Mouse (Mus musculus): ENCODE measurements around the gene Apobr. TPM values are rescaled to one million over a fixed set of nuclear protein-coding genes. Genes with fewer than 3 reads are reported as not detected.

Apobr gene
- polyA plus RNA-seq, 1 experiment from 2014 or later = 2.3 TPM

Small RNAs within 50 kb of the gene (microRNA-seq; reads per million reads assigned to microRNA genes)
- 0.99 reads per million for gene Mir7059

Other genes starting within 250 kb of the Apobr start
- gene Lat, start 215.4 kb upstream of the Apobr start, polyA plus RNA-seq (2015; fragmentation: Nextera tagmentation; extraction: Ambion mirVana) = 4.5 and 10.9 TPM in 2 replicates
- 54.3 and 55.1 TPM in 2 replicates for gene Spns1, start 207.5 kb upstream of the Apobr start, polyA plus RNA-seq (2015; fragmentation: Nextera tagmentation; extraction: Ambion mirVana)
- gene Nfatc2ip, start 188.2 kb upstream of the Apobr start, polyA plus RNA-seq (2015; fragmentation: Nextera tagmentation; extraction: Ambion mirVana) = 2.3 and 2.4 TPM in 2 replicates
- gene Cd19, start 170.1 kb upstream of the Apobr start, polyA plus RNA-seq (2015; fragmentation: Nextera tagmentation; extraction: Ambion mirVana) = 0.09 and 0.11 TPM in 2 replicates
- gene Rabep2, start 156.2 kb upstream of the Apobr start, polyA plus RNA-seq (2015; fragmentation: Nextera tagmentation; extraction: Ambion mirVana) = 34.2 and 35.3 TPM in 2 replicates
- 5.1 and 33.6 TPM in 2 replicates for gene Atp2a1, start 121.8 kb upstream of the Apobr start, polyA plus RNA-seq (2015; fragmentation: Nextera tagmentation; extraction: Ambion mirVana)
- gene Sh2b1, start 109.5 kb upstream of the Apobr start, polyA plus RNA-seq (2015; fragmentation: Nextera tagmentation; extraction: Ambion mirVana) = 47.2 and 48.5 TPM in 2 replicates
- gene Tufm, start 97.6 kb upstream of the Apobr start, polyA plus RNA-seq (2015; fragmentation: Nextera tagmentation; extraction: Ambion mirVana) = 106 and 112 TPM in 2 replicates
- 36.0 and 38.5 TPM in 2 replicates for gene Atxn2l, start 81.5 kb upstream of the Apobr start, polyA plus RNA-seq (2015; fragmentation: Nextera tagmentation; extraction: Ambion mirVana)
- gene Eif3c, start 18.5 kb upstream of the Apobr start, polyA plus RNA-seq (2015; fragmentation: Nextera tagmentation; extraction: Ambion mirVana) = 181 and 187 TPM in 2 replicates
- 31.2 and 31.7 TPM in 2 replicates for gene Cln3, start 875 bp downstream of the Apobr start, polyA plus RNA-seq (2015; fragmentation: Nextera tagmentation; extraction: Ambion mirVana)
- not detected in 2 replicates for gene Il27, start 10.0 kb downstream of the Apobr start, polyA plus RNA-seq (2015; fragmentation: Nextera tagmentation; extraction: Ambion mirVana)
- 34.2 and 53.9 TPM in 2 replicates for gene Nupr1, start 45.9 kb downstream of the Apobr start, polyA plus RNA-seq (2015; fragmentation: Nextera tagmentation; extraction: Ambion mirVana)
- 42.9 and 47.3 TPM in 2 replicates for gene Sgf29, start 64.4 kb downstream of the Apobr start, polyA plus RNA-seq (2015; fragmentation: Nextera tagmentation; extraction: Ambion mirVana)
- 12.3 and 21.1 TPM in 2 replicates for gene Sult1a1, start 91.5 kb downstream of the Apobr start, polyA plus RNA-seq (2015; fragmentation: Nextera tagmentation; extraction: Ambion mirVana)
- gene Bola2, start 110.5 kb downstream of the Apobr start, polyA plus RNA-seq (2015; fragmentation: Nextera tagmentation; extraction: Ambion mirVana) = 102 and 108 TPM in 2 replicates
- 11.1 and 11.9 TPM in 2 replicates for gene Slx1b, start 110.8 kb downstream of the Apobr start, polyA plus RNA-seq (2015; fragmentation: Nextera tagmentation; extraction: Ambion mirVana)
- gene Coro1a, start 122.8 kb downstream of the Apobr start, polyA plus RNA-seq (2015; fragmentation: Nextera tagmentation; extraction: Ambion mirVana) = 42.4 and 59.5 TPM in 2 replicates
- 138 and 139 TPM in 2 replicates for gene Mapk3, start 174.7 kb downstream of the Apobr start, polyA plus RNA-seq (2015; fragmentation: Nextera tagmentation; extraction: Ambion mirVana)
- gene Gdpd3, start 181.4 kb downstream of the Apobr start, polyA plus RNA-seq (2015; fragmentation: Nextera tagmentation; extraction: Ambion mirVana) = 2.9 and 4.2 TPM in 2 replicates
- 111 and 123 TPM in 2 replicates for gene Ypel3, start 192.0 kb downstream of the Apobr start, polyA plus RNA-seq (2015; fragmentation: Nextera tagmentation; extraction: Ambion mirVana)
- gene Tbx6, start 196.5 kb downstream of the Apobr start, polyA plus RNA-seq (2015; fragmentation: Nextera tagmentation; extraction: Ambion mirVana) = 0.25 and 0.68 TPM in 2 replicates
- gene Ppp4c, start 207.6 kb downstream of the Apobr start, polyA plus RNA-seq (2015; fragmentation: Nextera tagmentation; extraction: Ambion mirVana) = 232 and 243 TPM in 2 replicates
- 0.36 and 0.38 TPM in 2 replicates for gene Fam57b, start 212.7 kb downstream of the Apobr start, polyA plus RNA-seq (2015; fragmentation: Nextera tagmentation; extraction: Ambion mirVana)
- gene 4930451I11Rik, start 246.7 kb downstream of the Apobr start, polyA plus RNA-seq (2015; fragmentation: Nextera tagmentation; extraction: Ambion mirVana) = not detected in 2 replicates